Mouse (Mus musculus) mature B cell (primary cell): ENCODE measurements around the gene Slc16a3.

Experiments
- in situ Hi-C: fragments of 300-500 bp; cut with MboI; formaldehyde crosslinking; loops from 2 replicates; pipeline ENCODE4 v1.14.3; 2019

The Slc16a3 gene

DNA sequence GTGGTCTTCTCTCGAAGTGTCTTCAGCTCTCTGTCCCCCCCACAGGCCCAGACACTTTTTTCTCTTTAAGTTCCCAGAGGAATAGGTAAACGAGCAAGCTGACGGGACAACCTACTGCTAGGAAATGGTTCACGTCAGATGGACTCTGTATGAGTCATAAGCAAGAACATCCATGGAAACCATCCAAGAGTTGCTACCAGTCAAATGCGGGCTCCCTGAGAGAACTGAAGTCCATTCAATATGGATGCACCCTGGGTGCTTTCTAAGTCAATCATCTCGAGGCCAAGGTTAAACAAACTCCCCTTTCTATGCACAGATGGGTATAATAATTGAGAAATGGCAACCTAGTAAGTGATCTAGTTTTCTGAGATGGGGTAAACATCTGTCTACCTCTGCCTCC lies 25.0 kb downstream of the Slc16a3 start:
- in situ Hi-C loops = no loop called here

DNA sequence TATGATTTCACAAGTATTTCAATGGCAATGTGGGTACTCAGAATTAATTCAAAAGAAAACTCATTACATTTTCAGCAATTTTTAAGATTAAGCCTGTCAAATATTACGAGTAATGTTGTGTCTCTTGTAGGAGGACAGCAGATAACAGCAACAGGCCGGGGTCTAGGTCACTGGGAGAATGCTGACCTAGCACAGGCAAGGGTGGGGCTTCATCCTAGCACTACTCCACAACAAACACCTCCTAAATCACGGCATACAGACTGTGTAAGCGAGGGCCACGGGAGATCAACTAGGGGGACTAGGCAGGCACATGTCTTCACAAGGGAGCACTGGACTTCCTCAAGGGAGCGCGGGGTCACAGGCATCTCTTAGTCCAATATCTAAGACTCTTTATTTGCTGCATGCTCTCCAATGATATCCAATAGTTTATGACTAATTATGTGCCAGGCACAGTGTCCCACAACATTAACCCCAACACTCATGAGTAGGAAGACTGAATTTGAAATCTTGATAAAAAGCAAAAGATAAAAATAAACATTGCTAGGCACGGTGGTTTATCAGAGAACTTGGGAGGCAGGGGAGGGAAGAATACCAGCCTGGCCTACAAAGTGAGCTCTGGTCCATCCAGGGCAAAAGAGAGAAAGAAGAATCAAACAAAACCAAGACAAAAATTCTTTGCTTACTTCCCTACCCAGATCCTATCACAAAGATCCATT lies 31.6 kb downstream of the Slc16a3 start:
- in situ Hi-C loops = no loop called here

DNA sequence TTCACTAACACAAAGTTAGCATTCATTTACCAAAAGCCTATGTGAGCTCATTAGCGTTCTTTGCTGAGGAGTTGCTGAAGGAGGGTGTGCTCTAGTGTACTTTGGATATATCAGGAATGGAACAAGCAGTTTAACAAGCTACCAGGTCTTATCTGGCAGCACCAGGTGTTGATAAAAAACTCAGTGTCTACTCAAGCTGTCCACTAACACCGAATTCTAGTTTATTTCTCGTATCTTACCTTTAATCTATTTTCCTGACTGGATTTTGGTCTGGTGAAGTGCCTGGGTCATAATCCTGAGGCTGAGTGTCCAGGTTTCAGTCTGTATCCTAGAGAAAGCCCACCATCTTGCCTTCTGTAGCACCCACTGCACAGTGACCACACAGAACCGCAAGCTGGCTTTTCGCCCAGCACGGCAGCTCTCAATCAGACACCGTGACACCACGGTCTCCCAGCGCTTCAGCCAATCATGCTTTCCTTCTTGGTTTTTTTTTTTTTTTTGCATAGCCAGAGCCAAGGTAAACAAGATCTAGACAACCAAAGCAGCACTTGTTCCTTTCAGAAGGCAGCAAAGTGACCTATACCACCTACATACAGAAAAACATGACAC lies 32.3 kb downstream of the Slc16a3 start:
- in situ Hi-C loops = no loop called here

DNA sequence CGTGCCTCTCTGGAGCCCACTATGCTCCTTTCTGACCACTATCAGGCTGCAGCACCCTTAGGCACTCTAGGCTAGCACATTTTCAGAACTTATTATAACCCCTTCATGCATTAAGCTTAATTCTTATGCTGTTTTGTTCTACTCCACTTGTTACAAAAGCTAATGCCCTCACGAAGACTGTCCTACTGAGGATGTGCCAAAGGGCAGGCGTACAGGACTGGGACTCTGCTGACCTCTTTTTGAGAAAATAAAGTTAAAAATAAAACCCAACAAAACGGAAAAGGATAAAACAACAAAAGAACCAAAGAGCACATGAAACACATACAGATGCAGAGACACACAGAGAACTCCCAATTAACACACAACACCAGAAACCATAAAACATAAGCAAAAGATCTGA lies 33.4 kb downstream of the Slc16a3 start:
- in situ Hi-C loops = no loop called here

DNA sequence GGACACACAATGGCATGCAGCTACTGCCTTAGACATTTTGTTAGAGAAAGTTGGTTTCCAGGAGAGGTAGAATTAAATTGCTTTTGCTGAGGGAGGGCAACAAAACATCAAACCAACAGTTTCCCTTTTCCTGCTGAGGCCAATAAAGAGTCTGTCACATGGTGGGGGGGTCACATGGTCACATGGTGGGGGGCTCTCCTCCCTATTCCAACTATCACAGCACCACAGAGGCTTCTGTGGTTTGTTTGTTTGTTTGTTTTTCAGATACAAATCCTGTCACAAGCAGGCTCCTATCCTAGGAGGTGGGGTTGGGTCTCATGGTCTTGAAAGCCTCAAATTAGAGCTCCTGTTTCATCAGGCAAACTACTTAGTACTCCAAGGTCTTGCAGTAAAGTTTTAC lies 34.2 kb downstream of the Slc16a3 start:
- in situ Hi-C loops = no loop called here

DNA sequence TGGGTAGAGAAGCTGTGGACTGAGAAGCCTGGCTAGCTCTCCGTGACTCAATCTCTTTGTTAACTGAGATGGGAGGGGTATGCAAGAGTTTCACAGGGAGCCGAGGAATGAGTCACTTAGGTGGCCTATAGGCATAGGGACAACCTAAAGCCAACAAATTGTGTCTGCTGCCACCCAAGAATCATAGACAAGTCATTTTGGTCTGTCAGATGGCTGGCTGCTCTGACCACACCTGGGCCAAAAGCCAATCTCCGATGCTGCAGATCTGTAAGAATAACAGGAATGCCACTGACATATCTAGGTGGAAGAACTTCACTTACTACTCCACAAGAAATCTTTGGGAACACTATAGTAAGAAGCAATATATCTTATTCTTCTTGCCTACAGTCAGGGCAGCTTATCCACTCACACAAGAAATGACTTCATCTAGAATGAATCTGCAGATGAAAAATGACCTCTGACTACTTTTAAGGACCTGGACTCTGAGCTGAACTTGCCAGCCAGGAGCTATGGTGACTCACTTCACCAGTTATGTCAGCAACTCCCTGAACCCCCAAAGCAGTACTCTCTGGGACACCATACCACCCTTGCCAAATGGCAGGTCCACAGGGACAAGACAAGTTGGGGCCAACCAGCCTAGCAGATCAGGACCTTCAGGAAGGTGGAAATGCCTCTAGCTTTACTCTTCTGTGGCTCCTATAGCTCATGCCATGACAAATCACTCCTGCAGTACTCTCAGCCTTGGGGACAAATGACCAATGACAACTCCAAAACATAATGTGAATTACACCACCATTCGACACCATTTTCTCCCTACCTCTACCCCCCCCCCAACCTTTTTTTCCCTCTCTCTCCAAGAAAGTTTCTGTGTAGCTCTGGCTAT lies 36.4 kb downstream of the Slc16a3 start:
- in situ Hi-C loops = no loop called here

DNA sequence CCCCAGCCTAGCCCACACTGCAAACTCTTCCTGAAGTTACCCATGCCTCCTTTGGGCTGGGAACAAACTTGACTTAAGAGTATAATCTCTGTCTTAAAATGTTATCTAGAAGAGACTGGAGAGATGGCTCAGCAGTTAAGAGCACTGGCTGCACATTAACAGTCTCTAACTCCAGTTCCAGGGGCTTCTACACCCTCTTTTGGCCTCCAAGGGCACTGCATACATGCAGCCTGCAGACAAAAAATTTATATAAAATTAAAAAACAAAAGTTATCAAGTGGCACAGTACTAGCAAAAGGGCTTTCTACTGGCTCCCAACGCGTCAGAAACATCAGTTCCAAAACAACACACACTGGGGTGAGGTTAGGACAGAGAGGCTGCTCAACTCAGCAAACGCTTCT lies 39.3 kb downstream of the Slc16a3 start:
- in situ Hi-C loops = no loop called here

DNA sequence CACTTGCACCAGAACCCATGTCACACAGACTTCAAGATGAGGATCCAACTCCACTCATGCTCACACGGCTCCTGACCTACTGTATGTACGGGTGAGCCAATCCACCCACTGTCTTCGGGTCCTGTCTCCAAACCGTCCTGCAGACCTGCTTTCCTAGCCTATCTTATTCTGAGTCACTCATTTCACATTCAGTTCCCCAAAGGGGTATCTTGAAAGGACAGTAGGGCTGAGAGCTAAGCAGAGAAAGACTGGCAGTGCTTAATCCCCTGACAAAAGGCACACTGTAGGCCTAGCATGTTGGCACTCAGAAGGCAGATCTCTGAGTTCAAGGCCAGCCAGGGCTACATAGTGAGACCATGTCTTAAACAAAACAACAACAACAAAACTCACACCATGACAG lies 40.1 kb downstream of the Slc16a3 start:
- in situ Hi-C loops = no loop called here

DNA sequence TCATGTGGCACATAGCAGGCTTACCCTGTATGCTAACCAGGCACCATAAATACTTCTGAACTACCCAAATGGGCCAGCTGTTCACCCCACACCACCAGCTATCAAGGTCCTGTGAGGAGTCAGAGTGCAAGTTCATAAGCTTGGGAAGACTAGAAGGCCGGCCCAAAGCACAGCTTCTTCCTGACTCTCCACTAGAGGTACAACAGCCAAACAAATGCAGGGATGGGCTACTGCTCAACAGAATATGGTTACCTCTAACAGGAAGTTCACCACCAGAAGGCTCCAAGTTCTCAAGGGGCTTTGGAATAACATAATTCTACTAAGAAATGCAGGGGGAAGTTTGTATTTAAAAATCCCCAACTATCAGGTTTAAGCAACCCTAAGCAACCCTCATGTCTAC lies 41.2 kb downstream of the Slc16a3 start:
- in situ Hi-C loops = no loop called here

DNA sequence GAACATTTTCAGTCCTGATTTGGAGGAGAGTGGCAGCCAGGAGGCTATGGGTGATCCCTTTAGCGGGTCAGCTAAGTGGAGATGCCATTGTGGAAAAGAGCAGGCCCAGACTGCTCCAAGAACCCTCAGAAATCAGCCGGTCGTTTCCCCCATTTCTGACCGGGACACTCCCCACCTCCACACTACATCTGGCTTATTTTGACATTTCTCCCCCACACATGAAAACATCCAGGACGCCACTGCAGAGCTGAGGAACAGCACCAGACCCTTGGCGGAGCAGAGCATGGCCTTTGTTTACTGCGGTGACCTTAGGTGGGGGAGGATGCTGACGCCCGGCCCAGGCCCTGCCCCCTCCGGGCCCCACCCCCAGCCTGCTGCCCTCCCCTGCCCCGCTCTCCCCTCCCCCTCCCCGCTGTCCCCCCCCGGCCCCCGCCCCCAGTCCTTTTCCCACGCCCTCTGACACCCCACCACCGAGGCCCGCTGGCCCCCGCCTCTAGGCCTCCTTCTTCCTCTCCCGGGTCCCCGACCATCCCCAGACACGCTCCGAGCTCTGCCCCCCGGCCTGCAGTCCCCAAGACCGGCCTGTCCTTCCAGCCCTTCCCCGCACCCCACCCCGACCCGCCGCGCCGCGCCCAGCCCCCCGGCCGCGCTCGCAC lies 42.0 kb downstream of the Slc16a3 start:
- in situ Hi-C loops = no loop called here

DNA sequence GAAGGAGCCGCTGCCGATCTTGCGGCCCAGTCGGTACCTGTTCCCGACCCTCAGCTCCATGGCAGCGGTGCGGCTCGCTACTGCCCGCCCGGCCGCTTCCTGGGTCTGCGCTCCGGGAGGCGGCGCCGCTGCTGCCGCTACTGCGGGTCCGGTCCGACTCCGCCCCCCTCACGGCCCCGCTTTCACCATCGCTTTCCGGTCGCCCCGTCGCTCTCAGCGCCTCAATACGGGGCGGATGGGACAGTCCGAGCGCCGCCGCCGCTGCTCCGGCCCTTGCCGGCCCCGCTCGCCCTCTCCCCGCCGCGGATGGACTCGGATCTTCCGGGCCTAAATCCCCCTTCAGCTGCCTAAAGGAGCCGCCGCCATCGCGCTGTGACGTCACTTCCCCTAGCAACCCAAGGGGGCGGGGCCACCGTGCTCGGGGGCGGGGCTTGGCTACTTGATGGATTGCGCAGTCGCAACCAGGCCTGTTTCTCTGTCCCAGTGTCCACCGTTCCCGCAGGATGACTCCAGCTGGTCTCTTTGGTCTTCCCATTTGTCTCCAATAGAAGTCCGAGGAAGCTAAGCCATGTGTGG lies 42.8 kb downstream of the Slc16a3 start, which contains the start of gene Csnk1d:
Gene Csnk1d, minus strand, starts transcription at position 380 of the 576 bp plus-strand sequence.
- in situ Hi-C loops = no loop called here

DNA sequence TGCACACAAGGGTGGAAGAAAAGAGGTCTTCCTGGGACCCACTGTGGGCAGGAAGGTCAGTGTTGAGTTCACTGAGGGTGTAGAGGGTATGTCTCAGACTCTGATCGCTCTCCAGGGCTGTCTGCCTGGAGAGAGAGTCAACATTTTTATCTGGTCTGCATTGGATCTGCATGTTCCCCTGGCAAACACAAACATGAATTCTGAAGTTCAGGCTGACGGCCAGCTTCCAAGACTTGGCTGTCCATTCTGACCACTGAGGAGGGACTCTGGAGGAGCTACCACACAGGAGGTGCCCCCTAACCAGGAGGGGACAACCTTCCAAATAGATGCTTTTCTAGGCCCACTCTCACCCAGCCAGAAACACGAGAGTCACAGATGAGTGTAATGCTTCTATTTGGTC lies 43.5 kb downstream of the Slc16a3 start:
- in situ Hi-C loops = no loop called here

DNA sequence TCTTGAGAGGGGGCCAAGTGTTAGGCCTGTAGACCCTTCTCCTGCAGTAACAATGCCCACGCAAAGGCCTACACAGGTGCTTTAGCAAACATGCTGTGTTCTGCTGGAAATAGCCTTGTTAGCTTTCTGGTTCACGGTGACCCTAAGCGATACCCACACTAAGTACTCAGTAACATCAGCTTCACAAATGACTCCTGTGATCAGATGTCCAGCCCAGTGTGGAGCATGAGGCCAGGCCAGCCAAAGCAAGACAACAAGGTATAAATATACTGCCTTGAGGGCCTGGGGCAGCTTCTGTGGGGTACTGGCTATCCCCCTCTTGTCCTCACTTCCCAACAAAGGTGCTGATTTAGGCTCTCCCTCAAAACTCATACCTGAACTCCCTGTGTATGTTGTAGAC lies 44.8 kb downstream of the Slc16a3 start:
- in situ Hi-C loops = no loop called here

DNA sequence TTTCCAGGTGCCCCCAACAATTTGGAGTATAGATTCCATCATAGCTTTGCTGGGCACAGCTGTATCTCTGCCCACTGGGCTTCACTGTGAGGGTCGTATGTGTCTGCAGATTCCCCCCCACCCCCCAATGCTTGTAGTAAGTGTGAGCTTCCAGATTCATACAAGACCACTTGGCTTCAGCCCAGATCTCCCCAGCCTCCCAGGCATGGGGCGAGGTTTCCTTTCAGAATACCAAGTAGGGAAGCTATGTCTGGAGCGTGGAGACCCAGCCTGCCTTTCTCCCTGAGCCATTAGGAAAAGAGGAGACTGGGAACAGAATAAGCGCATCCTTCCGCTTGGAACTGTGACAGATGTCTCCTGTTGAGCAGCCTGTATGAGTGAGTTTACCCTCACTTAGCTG lies 45.3 kb downstream of the Slc16a3 start:
- in situ Hi-C loops = no loop called here

DNA sequence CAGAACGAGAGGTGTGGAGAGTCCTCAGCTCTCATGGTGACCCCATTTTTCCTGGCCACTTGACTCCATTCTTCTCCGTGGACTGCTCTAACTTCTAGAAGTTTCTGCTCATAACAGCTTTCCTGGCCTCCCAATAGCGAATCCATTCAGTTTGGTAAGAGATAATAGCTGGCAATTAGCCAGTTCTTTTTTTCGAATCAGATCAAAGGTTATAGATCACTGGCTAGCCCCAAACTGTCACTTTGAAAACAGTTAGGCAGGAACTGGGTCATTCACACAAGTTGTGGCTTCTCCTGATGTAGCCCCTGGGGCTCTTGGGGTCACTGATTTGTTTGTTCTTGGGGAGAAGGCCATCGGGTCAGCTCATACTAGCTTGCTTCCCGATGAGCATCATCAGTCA lies 46.5 kb downstream of the Slc16a3 start:
- in situ Hi-C loops = no loop called here

DNA sequence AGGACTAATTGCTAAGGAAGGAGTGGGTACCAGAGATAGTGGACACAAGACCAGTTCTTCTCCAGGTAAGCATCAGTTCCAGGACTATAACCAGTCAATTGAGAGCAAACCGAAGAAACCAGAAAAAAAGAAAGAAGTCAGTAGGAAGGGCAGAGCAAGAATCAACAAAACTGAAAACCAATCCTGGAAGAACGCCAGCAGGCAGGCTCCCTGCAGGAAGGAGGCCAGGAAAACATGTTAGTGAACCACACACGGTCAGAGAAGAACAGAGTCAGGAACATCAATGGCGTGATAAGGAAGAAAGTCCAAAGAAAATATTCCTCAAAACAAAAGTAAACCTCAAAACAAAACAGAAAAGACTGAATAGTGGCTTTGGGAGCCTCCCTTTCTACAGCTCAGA lies 53.7 kb downstream of the Slc16a3 start:
- in situ Hi-C loops = no loop called here

DNA sequence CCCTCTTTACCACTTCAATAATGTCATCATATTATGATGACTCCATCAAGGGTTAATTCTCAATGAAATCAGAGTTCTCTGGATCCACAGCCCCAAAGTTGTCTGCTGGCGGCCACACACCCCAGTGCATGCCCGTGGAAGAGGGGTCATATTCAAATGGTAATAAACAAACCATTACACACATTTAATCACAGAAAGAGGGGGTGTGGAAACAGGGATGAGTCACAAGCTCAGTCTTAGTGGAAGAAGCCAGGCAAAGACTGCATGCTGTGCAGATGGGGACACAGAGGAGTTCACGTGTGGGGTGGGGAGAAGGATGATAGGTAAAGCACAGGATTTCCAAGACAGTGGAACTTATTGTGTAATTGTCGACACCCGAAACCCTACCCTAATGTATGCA lies 56.0 kb downstream of the Slc16a3 start:
- in situ Hi-C loops = no loop called here

DNA sequence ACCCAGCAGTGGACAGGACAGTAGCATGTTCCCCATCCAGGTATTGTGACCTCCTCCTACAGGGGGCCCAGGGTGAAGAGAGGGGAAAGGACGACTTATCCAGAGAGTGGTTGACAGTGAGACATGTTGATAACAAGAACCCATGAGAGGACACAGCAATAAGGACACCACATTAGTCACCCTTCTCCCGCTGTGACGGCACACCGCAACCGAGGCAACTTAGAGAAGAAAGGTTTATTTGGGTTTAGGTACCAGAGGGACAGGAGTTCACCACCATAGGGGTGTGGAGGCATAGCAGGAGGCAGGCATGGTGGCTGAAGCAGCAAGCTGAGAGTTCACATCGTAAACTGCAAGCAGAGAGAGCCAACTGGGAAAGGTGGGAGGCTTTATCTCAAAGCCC lies 57.9 kb downstream of the Slc16a3 start:
- in situ Hi-C loops = no loop called here

DNA sequence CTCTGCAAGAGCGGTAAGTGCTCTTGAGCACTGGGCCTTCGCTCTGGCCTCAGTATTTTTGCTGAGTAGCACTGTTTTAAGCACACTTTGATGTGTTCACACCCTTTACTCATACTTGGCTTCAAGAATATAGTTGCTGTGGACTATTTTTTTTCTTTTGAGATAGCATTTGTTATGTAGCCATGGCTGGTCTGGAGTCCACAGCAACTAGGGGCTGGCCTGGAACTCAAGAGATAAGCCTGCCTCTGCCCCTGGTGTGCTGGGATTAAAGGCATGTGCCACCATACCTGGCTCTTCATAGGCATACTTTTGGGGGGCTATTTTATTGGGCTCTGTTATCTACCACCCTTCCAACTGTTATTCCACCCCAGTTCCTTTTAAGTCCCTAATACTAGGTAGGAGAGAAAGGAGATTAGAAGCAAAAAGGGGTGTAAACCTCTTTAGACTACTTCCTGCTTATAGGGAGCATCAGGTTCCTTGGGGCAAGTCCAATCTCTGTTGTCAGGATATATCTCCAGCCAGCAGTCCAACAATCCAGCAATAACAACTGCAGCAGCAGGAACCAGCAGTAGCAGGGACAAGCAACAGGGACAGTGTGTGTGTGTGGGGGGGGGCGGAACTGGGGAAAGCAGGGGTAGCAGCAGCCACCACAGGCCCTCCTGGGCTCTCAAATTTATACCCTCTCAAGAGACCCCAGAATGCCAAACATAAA lies 61.9 kb downstream of the Slc16a3 start:
- in situ Hi-C loops = no loop called here
